Mouse (Mus musculus): ENCODE measurements around the gene Ppfia2.

The Ppfia2 gene

GRCm38 (mm10) chr10:106924798-106925197 is 454.7 kb downstream of the Ppfia2 start:
- DNase-seq: no peak

GRCm38 (mm10) chr10:106928576-106929332 is 458.6 kb downstream of the Ppfia2 start:
- no peak for DNase-seq

GRCm38 (mm10) chr10:106932571-106933073 is 462.5 kb downstream of the Ppfia2 start:
- peak; percentile 44 for DNase-seq

GRCm38 (mm10) chr10:106936996-106937395 is 466.9 kb downstream of the Ppfia2 start:
- peak; percentile 4 for DNase-seq

GRCm38 (mm10) chr10:106938851-106939250 is 468.7 kb downstream of the Ppfia2 start:
- DNase-seq: no peak

- DNase-seq: peak; percentile 26
These were observed 469.3 kb downstream of the Ppfia2 start for GRCm38 (mm10) chr10:106939441-106939840.

GRCm38 (mm10) chr10:106941380-106941779 is 471.2 kb downstream of the Ppfia2 start:
- DNase-seq: no peak

- DNase-seq: no peak
These were observed 488.9 kb downstream of the Ppfia2 start for GRCm38 (mm10) chr10:106959026-106959425.

GRCm38 (mm10) chr10:106975193-106976141 is 505.3 kb downstream of the Ppfia2 start:
- no peak for DNase-seq
